Mouse (Mus musculus) heart, embryonic 12.5 days (tissue): ENCODE results near the gene Vps26c. TPM values are rescaled to one million over a fixed set of nuclear protein-coding genes. Genes with fewer than 3 reads are reported as not detected.

Experiments used
- ATAC-seq: fragments of 200-750 bp; cut with Nextera tagmentation; 2 replicates; pipeline ENCODE4 v1.8.0; 2017; ENCODE audit warnings: moderate TSS enrichment, moderate library complexity; ENCODE audit not compliant: insufficient number of reproducible peaks, low FRiP score
- H3K27ac ChIP-seq: fragments of 300-500 bp; sonication (generic); 2 replicates; pipeline ENCODE4 v1.5.1; 2016; ENCODE audit warnings: mild to moderate bottlenecking, moderate library complexity; ENCODE audit not compliant: poor library complexity, severe bottlenecking
- H3K27me3 ChIP-seq: fragments of 300-500 bp; sonication (generic); replicated peaks from 2 replicates; pipeline ENCODE4 v1.6.1; 2016; ENCODE audit warnings: mild to moderate bottlenecking, moderate library complexity
- H3K36me3 ChIP-seq: fragments of 300-500 bp; sonication (generic); 2 replicates; pipeline ENCODE4 v1.6.1; 2016; ENCODE audit warnings: mild to moderate bottlenecking, moderate library complexity
- H3K4me1 ChIP-seq: fragments of 300-500 bp; sonication (generic); replicated peaks from 2 replicates; pipeline ENCODE4 v1.6.1; 2016; ENCODE audit warnings: mild to moderate bottlenecking
- H3K4me2 ChIP-seq: fragments of 300-500 bp; sonication (generic); 2 replicates; pipeline ENCODE4 v1.6.1; 2016; ENCODE audit warnings: mild to moderate bottlenecking, moderate library complexity
- H3K4me3 ChIP-seq: fragments of 300-500 bp; sonication (generic); 2 replicates; pipeline ENCODE4 v1.5.1; 2016; ENCODE audit warnings: mild to moderate bottlenecking
- H3K9ac ChIP-seq: fragments of 300-500 bp; sonication (generic); 2 replicates; pipeline ENCODE4 v1.6.1; 2016; ENCODE audit warnings: mild to moderate bottlenecking, moderate library complexity
- H3K9me3 ChIP-seq: fragments of 300-500 bp; sonication (generic); replicated peaks from 2 replicates; pipeline ENCODE4 v1.6.1; 2016; ENCODE audit warnings: mild to moderate bottlenecking, moderate library complexity
- WGBS: fragments of 180-500 bp; shearing (Covaris S2); methylation state at CpG from one replicate; pipeline ENCODE4 v1.1.7; 2016; 5-methylcytosine and 5-hydroxymethylcytosine counted together
- polyA plus RNA-seq: library from polyadenylated mRNA; unstranded; fragments of >200 nt; fragmentation: Nextera tagmentation; extraction: Ambion mirVana; gene quantifications from 2 replicates; pipeline ENCODE4 v1.2.1, GENCODE M21; 2016

The Vps26c gene
- polyA plus RNA-seq, 1 experiment from 2014 or later = 48.9 TPM

DNA sequence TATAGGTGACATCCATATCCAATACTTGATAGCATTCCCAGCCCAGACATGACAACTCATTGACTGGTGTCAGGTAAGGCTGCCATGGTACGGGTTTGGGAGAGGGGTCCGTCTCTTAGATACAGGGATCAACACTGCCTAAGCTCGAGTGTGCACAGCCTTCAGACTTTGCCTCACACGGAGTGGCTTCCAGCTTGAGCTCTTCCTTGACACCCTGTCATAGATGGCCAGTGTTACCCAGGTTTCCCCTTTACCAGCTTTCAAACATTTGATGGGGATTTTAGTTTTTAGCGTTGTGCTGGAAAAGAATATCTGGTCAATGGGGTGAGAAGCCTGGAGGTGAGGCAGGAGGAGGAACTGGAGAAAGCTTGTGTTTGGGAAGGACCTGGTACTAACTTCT is 41.1 kb upstream of the Vps26c start:
- Histone ChIP-seq H3K36me3 (no peaks in the 10 kb centered on the region), H3K9me3 (no peaks in the 10 kb centered on the region), H3K27ac (peak overlapping the region; percentile 100), H3K4me1 (peaks cover 21% of the 10 kb centered on the region), H3K4me3 (peak overlapping the region; percentile 97; the same call in 1 of the 2 replicates), H3K9ac (no peak overlapping the region), H3K4me2 (no peak overlapping the region), H3K27me3 (no peaks in the 10 kb centered on the region)
- ATAC-seq = no peak
- WGBS = 56% methylated on average over 5 of the region's 5 CpGs

DNA sequence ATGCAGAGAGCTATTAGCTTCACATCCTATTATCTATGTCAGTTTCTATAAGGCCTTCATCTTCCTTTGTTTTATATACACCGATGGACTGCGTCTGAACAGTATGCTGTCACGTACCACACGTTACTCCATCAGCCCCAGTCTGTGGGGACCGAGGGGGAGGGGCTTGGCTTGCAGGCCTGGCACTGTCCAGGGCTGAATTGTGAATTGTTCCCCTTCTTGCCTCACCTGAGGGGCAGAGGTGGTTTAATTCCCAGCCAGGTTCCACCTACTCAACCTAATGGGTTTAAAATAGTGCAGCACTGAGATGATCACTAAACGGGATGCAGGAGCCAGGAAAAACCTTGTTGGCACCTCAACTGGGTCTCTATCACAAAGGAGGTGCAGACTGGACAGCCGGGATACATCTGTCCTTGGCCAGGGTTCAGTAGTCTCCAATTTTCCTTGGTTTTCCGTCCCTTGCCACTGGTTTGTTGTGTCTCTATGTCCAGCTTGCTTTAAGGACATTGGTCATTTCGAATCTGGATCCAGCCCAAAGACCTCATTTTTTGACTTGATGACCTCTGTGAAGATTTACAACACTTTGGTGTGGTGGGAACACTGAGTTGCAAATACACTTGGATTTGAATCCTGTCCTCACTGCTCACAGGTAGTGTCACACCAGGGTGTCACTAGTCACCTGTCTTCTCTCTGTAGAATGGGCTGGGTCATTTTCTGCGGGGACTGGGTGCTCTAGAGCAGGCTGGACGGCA is 40.4 kb upstream of the Vps26c start:
- 83% methylated on average over 11 of the region's 11 CpGs for WGBS
- Histone ChIP-seq H3K9ac (no peak overlapping the region), H3K4me2 (no peak overlapping the region), H3K9me3 (no peaks in the 10 kb centered on the region), H3K4me3 (no peak overlapping the region), H3K27me3 (no peaks in the 10 kb centered on the region), H3K27ac (no peak overlapping the region), H3K4me1 (peaks cover 14% of the 10 kb centered on the region), H3K36me3 (no peaks in the 10 kb centered on the region)
- ATAC-seq = no peak

DNA sequence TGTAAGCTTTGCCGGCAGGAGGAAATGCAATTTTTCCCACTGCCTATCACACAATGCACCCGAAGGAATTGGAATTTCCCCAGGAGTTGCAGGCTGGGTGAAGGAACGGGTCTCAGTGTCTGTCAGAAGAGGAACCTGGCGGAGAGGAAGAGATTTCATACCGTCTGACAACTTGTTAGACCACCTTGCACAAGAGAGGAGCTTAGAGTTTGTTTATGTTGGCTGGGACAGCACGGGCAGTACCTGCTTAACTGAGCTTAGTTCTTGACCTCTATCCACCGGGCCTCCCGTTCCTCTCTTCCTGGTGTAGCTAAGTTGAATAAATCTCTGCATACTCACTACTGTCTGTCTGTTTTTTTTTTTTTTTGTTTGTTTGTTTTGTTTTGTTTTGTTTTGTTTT is 39.5 kb upstream of the Vps26c start:
- Histone ChIP-seq H3K4me2 (no peak overlapping the region), H3K9me3 (no peaks in the 10 kb centered on the region), H3K27me3 (no peaks in the 10 kb centered on the region), H3K27ac (no peak overlapping the region; the same call in 1 of the 2 replicates), H3K9ac (no peak overlapping the region), H3K36me3 (no peaks in the 10 kb centered on the region), H3K4me3 (no peak overlapping the region), H3K4me1 (peaks cover 13% of the 10 kb centered on the region)
- no peak for ATAC-seq
- 49% methylated on average over 8 of the region's 8 CpGs for WGBS

DNA sequence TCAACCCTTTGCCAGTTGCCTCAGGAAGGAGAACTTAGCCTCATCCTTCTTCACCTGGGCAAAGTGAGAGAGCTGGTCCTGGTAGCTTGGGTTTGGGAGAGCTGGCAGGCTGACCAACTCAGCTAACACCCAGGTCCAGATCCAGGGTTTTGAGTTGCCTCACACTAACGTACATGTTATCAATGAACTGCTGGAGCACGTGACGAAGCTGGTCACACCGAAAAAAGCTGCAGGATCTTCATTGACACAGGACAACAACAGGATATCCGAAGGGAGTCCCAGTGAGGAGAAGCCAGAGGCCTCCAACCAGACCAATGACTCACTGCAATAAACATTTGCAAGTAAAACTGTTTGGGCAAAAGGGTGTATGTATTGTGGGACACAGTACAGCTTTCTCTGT is 34.0 kb upstream of the Vps26c start:
- Histone ChIP-seq H3K4me2 (no peak overlapping the region; the same call in 1 of the 2 replicates), H3K9ac (no peak overlapping the region), H3K36me3 (no peaks in the 10 kb centered on the region), H3K9me3 (no peaks in the 10 kb centered on the region), H3K4me3 (no peak overlapping the region), H3K27ac (peak overlapping the region; percentile 80), H3K27me3 (no peaks in the 10 kb centered on the region), H3K4me1 (peaks cover 28% of the 10 kb centered on the region)
- WGBS = 51% methylated on average over 5 of the region's 5 CpGs
- no peak for ATAC-seq

DNA sequence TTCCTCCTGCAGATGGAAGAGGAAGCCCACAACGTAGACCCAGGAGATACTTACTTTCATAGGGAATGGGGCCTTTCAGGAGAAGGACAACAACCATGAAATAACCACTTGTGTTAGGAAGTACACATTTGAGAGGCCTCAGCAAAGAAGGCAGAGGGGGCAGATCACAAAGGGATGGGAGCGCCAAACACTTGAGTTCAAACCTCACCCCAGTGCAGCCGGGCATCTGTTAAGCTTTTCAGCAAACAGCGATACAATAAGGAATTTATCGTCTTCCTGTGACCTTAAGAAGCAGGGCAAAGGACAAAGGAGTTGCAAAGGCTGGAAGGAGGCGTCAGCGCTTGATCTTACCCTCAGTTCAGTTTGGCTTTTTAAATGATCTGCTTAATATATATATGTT is 33.2 kb upstream of the Vps26c start:
- Histone ChIP-seq H3K9ac (no peak overlapping the region), H3K27ac (peak overlapping the region; percentile 80)
- no peak for ATAC-seq

DNA sequence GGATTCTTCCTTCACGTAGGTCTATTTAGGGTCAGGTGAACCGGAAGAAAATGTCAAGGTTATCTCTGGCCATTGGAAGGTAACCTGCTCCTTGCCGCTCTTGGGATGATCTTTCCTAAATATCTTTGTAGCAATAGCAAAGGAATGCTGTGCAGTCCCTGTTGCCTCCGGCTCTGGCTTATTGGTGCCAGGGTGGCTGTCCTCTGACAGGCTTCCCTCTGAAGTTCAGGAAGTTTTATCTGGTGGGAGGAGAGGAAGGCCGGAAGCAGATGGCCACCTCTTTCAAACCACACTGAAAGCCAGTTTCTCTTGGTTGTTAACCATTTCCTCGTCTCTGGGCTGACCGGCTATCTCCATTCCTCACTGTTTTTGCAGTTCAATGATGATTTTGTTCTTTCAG is 32.7 kb upstream of the Vps26c start:
- H3K4me2 ChIP-seq = peak overlapping the region; percentile 41
- peak; percentile 41; the same call in 1 of the 2 replicates for ATAC-seq
- H3K9ac ChIP-seq = no peak overlapping the region
- no peaks in the 10 kb centered on the region for H3K9me3 ChIP-seq
- 13% methylated on average over 7 of the region's 7 CpGs for WGBS
- H3K27me3 ChIP-seq = no peaks in the 10 kb centered on the region
- H3K27ac ChIP-seq = peak overlapping the region; percentile 80
- no peaks in the 10 kb centered on the region for H3K36me3 ChIP-seq
- no peak overlapping the region for H3K4me3 ChIP-seq
- peaks cover 28% of the 10 kb centered on the region for H3K4me1 ChIP-seq

More for the DNA sequence above, 33.2 kb upstream of the Vps26c start:
- H3K4me2 ChIP-seq = peak overlapping the region; percentile 41
- H3K4me1 ChIP-seq = peaks cover 28% of the 10 kb centered on the region
- H3K9me3 ChIP-seq = no peaks in the 10 kb centered on the region
- no peak overlapping the region for H3K4me3 ChIP-seq
- H3K27me3 ChIP-seq = no peaks in the 10 kb centered on the region
- no peaks in the 10 kb centered on the region for H3K36me3 ChIP-seq
- 53% methylated on average over 7 of the region's 7 CpGs for WGBS

DNA sequence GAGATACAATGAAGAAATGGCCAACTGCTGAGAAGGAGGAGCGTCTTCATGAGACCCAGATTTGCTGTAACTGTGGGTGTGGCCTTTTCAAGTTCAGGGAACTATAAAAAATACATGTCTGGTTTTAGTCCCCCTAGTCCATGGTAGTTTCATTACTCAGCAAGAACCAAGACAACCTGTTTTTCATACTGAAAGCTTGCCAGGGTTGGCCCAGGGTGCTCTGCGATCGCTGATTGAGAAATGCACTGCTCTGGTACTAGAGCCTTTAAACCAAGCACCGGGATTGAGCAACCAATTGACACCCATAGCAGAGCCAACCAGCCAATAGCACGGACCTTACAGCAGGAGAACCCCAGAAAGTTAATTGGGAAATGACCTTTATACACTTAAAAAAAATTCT is 29.6 kb upstream of the Vps26c start:
- Histone ChIP-seq H3K9ac (no peak overlapping the region), H3K36me3 (no peaks in the 10 kb centered on the region), H3K4me2 (no peak overlapping the region), H3K4me3 (no peak overlapping the region), H3K27me3 (no peaks in the 10 kb centered on the region), H3K27ac (no peak overlapping the region), H3K9me3 (no peaks in the 10 kb centered on the region), H3K4me1 (peaks cover 29% of the 10 kb centered on the region)
- WGBS = 87% methylated on average over 5 of the region's 5 CpGs
- ATAC-seq = no peak

DNA sequence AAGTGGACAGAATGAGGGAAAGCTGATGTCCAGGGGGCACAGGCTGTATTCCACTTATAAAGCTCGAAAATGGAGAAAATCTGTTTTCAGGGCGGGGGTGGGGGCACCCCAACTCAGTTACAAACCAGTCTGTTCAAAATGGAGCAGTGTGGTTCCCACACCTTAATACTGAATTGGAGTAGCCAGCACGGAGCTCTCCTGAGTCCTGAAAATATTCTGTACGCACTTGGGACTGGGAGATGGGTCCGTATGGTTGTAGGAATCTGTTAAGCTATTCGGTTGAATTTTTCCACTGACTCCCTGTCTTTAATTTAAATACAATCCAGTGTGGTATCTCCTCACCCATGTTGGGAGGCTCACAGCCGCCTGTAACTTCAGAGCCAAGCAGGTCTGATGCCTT is 28.7 kb upstream of the Vps26c start:
- H3K4me2 ChIP-seq = no peak overlapping the region
- 73% methylated on average over 7 of the region's 7 CpGs for WGBS

DNA sequence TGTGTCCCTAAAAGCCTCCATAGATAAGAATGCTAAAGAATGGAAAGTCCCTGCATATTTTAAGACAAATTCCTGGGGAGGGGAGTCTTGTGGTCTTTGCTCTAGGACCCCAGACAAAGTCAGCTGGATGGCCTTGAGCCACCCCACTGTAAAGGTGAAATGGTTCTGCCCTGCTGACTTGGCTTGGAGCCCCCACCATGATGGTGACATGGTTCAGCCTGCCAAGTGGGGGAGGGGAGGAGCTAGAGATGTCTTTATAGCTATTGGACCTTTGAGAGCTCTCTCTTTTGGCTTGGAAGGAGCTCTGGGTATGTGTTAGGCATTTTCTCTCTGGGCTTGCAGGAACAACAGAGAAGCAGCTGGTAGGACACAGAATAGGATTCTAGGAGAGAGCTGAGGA is 25.3 kb upstream of the Vps26c start:
- Histone ChIP-seq H3K9me3 (no peaks in the 10 kb centered on the region), H3K9ac (no peak overlapping the region), H3K4me3 (no peak overlapping the region), H3K4me1 (peaks cover 5% of the 10 kb centered on the region), H3K4me2 (no peak overlapping the region), H3K27ac (no peak overlapping the region), H3K27me3 (no peaks in the 10 kb centered on the region), H3K36me3 (no peaks in the 10 kb centered on the region)
- no peak for ATAC-seq

More for the DNA sequence above, 28.7 kb upstream of the Vps26c start:
- H3K36me3 ChIP-seq = no peaks in the 10 kb centered on the region
- no peak overlapping the region for H3K4me3 ChIP-seq
- no peak overlapping the region for H3K27ac ChIP-seq
- H3K9me3 ChIP-seq = no peaks in the 10 kb centered on the region
- no peaks in the 10 kb centered on the region for H3K27me3 ChIP-seq
- H3K4me1 ChIP-seq = peaks cover 21% of the 10 kb centered on the region
- ATAC-seq = no peak
- H3K9ac ChIP-seq = no peak overlapping the region

DNA sequence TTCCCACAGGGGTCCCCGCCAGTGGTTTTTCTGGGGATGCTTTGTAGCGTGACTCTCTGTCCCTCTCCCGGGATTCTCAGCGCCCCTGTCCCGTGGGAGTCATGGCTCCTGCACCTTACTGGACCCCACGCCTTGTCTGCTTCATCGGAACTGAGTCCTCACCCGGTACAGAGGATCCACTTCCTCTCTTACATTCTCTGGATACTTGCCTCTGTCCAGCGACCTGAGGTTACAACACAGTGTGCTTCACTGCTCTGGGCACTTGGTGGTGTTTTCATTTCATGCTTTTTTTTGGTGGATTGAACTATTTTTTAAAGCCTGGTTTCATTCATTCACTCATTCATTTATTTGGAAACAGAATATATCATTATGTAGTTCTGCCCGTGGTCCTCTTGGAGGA is 23.2 kb upstream of the Vps26c start:
- Histone ChIP-seq H3K9ac (no peak overlapping the region), H3K27me3 (no peaks in the 10 kb centered on the region), H3K27ac (no peak overlapping the region), H3K4me3 (no peak overlapping the region), H3K36me3 (no peaks in the 10 kb centered on the region), H3K9me3 (0 out of 2 replicates have a peak, but pooled peaks cover 3% of the 10 kb centered on the region), H3K4me1 (peaks cover 10% of the 10 kb centered on the region), H3K4me2 (no peak overlapping the region)
- ATAC-seq = no peak
- 53% methylated on average over 10 of the region's 10 CpGs for WGBS

DNA sequence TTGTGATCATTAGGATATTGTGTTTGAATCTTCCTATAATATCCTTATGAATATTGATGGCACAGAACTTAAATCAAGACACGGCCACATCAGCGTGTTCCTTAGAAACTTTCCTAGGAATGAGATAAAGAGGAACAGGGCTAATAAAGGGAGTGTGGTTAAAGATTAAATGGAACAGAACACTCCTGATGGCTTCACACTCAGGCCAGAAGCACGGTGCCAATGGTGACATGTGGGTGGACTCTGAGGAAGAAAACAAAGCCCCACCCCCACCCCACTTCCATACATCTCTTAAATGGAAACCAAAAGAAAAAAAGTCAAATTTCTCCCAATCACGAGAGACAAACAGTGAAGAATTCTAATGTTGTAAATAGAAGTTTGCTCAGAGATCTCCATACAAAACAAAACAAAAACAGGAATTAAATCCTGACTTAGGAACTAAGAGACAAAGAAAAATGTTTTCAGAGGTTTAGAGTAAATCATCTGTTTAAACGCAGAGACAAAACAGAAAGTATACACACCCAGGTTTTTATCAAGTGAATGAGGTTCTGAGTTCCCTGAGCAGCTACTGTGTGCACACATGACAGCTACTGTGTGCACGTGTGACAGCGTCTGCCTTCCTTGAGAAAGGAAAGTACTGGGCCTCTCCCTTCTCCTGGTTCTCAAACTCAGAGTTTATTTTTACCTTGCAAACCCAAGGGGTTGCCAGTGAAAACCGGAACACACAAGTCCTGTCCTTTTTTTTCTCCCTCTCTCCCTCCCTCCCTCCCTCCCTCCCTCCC is 19.3 kb upstream of the Vps26c start:
- no peak overlapping the region for H3K9ac ChIP-seq
- no peak for ATAC-seq

More for the DNA sequence above, 19.3 kb upstream of the Vps26c start:
- Histone ChIP-seq H3K4me3 (no peak overlapping the region), H3K4me1 (peaks cover 15% of the 10 kb centered on the region), H3K36me3 (no peaks in the 10 kb centered on the region), H3K4me2 (no peak overlapping the region), H3K9me3 (0 out of 2 replicates have a peak, but pooled peaks cover 3% of the 10 kb centered on the region), H3K27ac (peak overlapping the region; percentile 8; the same call in 1 of the 2 replicates), H3K27me3 (no peaks in the 10 kb centered on the region)
- WGBS = 48% methylated on average over 8 of the region's 8 CpGs
